Mouse (Mus musculus): Measurements from ENCODE around the gene D10Jhu81e.

DNA sequence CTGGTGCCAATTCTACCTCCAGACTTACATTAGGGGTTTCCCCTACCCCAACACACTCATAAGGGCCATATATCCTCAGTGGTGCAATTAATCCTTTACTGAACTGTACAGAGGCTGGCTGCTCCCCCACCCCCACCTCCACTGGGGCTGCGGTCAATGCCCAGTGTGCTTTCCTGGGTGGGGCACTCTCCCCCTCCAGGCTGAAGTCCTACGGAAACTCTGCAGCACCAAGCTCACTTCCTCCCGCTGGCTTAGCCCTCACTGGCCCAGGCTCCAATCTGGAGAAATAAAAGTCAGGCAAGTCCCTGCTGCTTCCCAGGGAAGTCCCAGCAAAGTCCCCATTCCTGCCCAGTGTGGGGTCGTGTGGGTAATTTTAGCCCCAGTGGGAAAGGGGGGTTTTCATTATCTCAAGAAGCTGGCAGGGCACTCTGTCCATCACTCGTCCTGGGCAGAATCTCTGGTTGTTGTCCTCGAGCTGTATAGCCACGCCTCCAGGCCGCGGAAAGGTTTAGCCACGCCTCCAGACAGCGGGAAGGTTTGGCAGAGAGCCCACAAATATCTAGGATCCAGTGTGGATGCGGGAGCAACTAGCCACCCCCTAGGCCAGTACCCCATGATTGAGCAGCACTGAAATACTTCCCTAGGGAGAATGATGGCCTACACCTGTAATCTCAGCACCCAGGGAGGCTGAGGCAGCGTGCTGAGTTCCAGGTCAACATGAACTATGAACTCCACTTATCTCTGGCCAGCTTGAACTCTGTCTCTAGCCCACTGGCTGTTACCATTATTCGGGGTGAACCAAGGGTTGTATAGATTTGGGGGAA is 34.4 kb downstream of the D10Jhu81e start:
- no peak for TF ChIP-seq CTCF (IDR thresholded peaks at IDR 0.05; ENCODE audit: low read depth)
- TF ChIP-seq EP300 (IDR thresholded peaks at IDR 0.05; ENCODE audit: low read depth): no peak
